Mouse (Mus musculus): Measurements from ENCODE around the gene Cx3cr1.

DNA sequence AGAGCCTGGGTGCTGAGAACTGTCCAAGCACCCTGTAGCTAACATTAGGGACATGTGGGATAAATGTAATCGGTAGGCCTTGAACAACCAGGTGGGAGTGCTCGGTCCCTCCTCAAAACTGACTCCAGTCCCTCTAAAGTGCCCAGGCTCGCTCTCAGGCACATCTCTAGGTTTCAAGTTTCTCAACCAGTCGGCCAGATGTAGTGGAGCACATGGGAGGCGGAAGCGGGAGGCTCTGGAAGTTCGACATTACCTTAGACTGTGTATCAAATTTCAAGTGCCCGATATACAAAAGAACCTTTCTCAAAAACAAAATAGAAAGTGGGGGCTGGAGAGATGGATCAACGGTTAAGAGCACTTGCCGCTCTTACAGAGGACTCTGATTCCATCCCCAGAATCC is 130.0 kb downstream of the Cx3cr1 start:
- TF ChIP-seq EP300 (optimal IDR thresholded peaks at IDR 0.05): no peak
- no peak for TF ChIP-seq CTCF (IDR thresholded peaks at IDR 0.05; ENCODE audit: low read depth)
